Mouse (Mus musculus) CD4-positive, CD25-positive, alpha-beta regulatory T cell, adult 9 weeks (primary cell): Measurements from ENCODE around the gene Olfr228. TPM values are rescaled to one million over a fixed set of nuclear protein-coding genes. Genes with fewer than 3 reads are reported as not detected.

ENCODE experiments used
- polyA plus RNA-seq: library from polyadenylated mRNA; unstranded; fragments of 100-300 nt; shearing (Covaris generic); gene quantifications from one replicate; pipeline ENCODE4 v1.2.1, GENCODE M21; 2017

Olfr228 gene
- polyA plus RNA-seq, result not detected

DNA sequence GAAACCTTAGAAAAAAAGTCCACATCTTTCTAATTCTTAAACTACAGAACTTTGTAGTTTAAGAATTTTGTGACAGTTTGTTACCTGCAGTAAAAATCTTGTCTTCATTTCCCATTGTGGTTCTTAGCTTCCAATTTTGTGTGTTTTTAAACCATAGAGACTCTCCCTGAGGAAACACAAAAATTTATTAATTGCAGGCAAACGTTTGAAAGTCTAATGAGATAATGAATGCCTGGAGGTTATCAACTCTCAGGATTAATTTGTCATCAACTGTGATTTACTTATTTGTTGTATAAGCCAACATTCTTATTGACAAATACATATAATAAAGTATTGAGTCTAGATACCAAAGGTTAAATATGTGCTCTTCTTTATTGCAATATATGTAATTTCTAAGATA is at the start of gene Olfr228:
Olfr228 (minus strand) TSS at position 101 of the 400 bp plus-strand sequence.

DNA sequence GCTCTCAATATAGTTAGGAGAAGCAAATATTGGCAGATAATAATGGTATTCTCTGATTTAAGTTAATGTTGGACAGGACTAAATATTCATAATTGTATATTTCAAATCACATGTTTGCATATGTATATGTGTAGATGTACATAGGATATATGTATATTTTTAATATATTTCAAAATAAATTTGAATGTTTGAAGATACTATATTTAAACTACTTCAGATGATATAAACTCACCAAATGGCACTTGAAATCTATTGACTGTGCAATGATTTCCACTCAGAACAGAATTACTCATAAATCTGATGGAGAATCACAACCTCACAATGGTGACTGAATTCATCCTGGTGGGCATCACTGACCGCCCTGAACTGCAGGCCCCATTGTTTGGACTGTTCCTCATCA is 21.0 kb upstream of the Olfr228 start, which contains the start of gene Olfr1076:
Olfr1076 (plus strand) TSS at position 301 of the 400 bp plus-strand sequence.

DNA sequence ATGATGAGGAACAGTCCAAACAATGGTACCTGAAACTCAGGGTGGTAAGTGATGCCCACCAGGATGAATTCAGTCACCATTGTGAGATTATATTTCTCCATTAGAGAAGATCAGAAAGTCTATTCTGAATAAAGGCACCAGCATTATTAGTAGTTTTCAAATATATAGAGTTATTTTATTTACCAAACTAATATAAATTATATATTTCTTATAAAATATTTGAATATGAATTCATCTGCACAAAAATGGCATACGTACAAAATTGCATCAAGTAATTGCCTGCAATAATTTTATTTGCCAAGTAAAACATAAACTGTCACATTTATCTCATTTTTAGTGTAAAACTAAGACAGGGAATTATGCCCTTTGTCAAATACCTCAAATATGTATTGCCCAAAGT is 31.0 kb downstream of the Olfr228 start, which contains the start of gene Olfr1066:
Olfr1066 (minus strand) TSS at position 101 of the 400 bp plus-strand sequence.

DNA sequence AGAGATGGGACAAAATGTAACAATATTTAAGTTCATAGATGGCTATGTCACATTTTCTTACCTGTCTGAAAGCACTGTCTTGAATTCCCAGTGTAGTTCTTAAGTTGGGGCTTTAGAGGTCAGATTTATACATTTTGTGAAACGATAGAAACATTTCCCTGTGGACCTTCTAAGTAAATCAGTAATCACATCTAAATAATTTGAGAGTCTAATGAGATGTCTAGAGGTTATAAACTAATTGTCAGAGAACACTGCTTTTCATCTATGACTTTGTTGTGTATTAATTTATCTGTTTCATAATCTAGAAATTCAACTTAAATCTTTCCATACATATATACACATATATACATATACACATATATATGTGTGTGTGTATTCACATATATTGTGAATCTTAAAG is 36.7 kb downstream of the Olfr228 start, which contains the start of gene Olfr1065:
Olfr1065 (minus strand) TSS at position 101 of the 400 bp plus-strand sequence.

Other genes starting within 250 kb of the Olfr228 start
- gene Olfr1048, start 247.1 kb downstream of the Olfr228 start, polyA plus RNA-seq, result not detected
- not detected for gene Olfr1049, start 229.1 kb downstream of the Olfr228 start, polyA plus RNA-seq
- not detected for gene Olfr1051, start 208.3 kb downstream of the Olfr228 start, polyA plus RNA-seq
- not detected for gene Olfr1052, start 194.9 kb downstream of the Olfr228 start, polyA plus RNA-seq
- not detected for gene Olfr1053, start 172.1 kb downstream of the Olfr228 start, polyA plus RNA-seq
- gene Olfr1054, start 152.0 kb downstream of the Olfr228 start, polyA plus RNA-seq, result not detected
- gene Olfr1055, start 137.1 kb downstream of the Olfr228 start, polyA plus RNA-seq, result not detected
- gene Olfr1056, start 124.9 kb downstream of the Olfr228 start, polyA plus RNA-seq, result not detected
- gene Olfr1057, start 109.0 kb downstream of the Olfr228 start, polyA plus RNA-seq, result not detected
- gene Olfr1058, start 98.8 kb downstream of the Olfr228 start, polyA plus RNA-seq, result not detected
- gene Olfr1061, start 73.3 kb downstream of the Olfr228 start, polyA plus RNA-seq, result not detected
- not detected for gene Olfr1062, start 60.6 kb downstream of the Olfr228 start, polyA plus RNA-seq
- gene Olfr1065, start 36.8 kb downstream of the Olfr228 start, polyA plus RNA-seq, result not detected
- gene Olfr1066, start 31.1 kb downstream of the Olfr228 start, polyA plus RNA-seq, result not detected
- gene Olfr1076, start 21.1 kb upstream of the Olfr228 start, polyA plus RNA-seq, result not detected
- gene Olfr1079, start 55.1 kb upstream of the Olfr228 start, polyA plus RNA-seq, result not detected
- gene Olfr1080, start 70.8 kb upstream of the Olfr228 start, polyA plus RNA-seq, result not detected
- gene Olfr1082, start 111.6 kb upstream of the Olfr228 start, polyA plus RNA-seq, result not detected
- not detected for gene Olfr1084, start 152.3 kb upstream of the Olfr228 start, polyA plus RNA-seq
- gene Olfr1085, start 174.6 kb upstream of the Olfr228 start, polyA plus RNA-seq, result not detected
- not detected for gene Olfr1086, start 192.7 kb upstream of the Olfr228 start, polyA plus RNA-seq
- gene Olfr1087, start 211.0 kb upstream of the Olfr228 start, polyA plus RNA-seq, result not detected
- gene Olfr1089, start 246.3 kb upstream of the Olfr228 start, polyA plus RNA-seq, result not detected